Mouse (Mus musculus): ENCODE results near the gene Gm32742. TPM values are rescaled to one million over a fixed set of nuclear protein-coding genes. Genes with fewer than 3 reads are reported as not detected.

The Gm32742 gene
- not detected in 2 replicates for polyA plus RNA-seq (2014; fragmentation: Nextera tagmentation; extraction: Ambion mirVana)

GRCm38 (mm10) chr9:51165312-51166180 lies at the start of gene Gm32742:
Gene Gm32742, minus strand, starts transcription at chr9:51165517.
- H3K9me3 ChIP-seq (replicated peaks; ENCODE audit: control insufficient read depth, low read length) = no peaks in the 10 kb centered on the region
- DNase-seq (ENCODE audit: low spot score) = no peak
- H3K9ac ChIP-seq (replicated peaks; ENCODE audit: low read length) = no peak within 1 kb of the TSS
- ATAC-seq (replicated peaks; ENCODE audit: insufficient number of reproducible peaks, low FRiP score, low TSS enrichment, low read depth) = no peak
- WGBS = 40% methylated on average over 6 of the region's 6 CpGs
- 0 out of 2 replicates have a peak, but pooled peaks cover under 1% of the 10 kb centered on the region for H3K27me3 ChIP-seq (ENCODE audit: control insufficient read depth, insufficient read depth, low read length)
- no peaks in the 10 kb centered on the region for H3K36me3 ChIP-seq (replicated peaks; ENCODE audit: control insufficient read depth, insufficient read depth, low read depth, low read length)
- H3K4me3 ChIP-seq (ENCODE audit: low read depth, low read length) = no peak within 1 kb of the TSS
- no peak within 1 kb of the TSS for H3K4me2 ChIP-seq (ENCODE audit: low read depth, low read length)
- no peak within 1 kb of the TSS for H3K27ac ChIP-seq (replicated peaks; ENCODE audit: low read depth, low read length)
- H3K4me1 ChIP-seq (ENCODE audit: control insufficient read depth, insufficient read depth, low read length) = no peaks in the 10 kb centered on the region

DNA sequence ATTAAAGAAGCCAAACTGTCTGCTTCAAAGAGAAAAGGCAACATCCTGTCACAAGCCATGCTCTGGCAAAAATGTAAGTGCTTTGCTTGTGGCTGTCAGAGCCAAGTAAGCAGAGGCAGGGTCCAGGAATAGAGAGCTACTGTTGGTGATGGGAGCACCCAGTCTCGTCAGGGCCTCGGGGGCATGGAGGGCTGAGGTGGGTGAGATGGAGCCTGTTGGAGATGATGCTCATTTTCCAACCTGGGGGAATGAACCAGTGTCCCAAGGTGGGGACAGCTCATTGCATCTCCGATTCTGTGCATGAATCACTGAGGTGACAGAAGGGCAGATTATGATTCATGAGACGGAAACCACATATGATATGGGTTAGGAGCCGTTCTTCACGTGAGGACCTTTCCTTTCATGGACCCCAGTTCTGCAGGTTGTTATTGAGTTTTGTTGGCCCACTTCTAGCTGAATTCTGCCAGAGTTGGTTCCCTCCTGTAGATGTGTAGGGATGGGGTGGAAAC lies 48.5 kb upstream of the Gm32742 start:
- ATAC-seq (replicated peaks; ENCODE audit: insufficient number of reproducible peaks, low FRiP score, low TSS enrichment, low read depth) = no peak
- WGBS = 86% methylated on average over 6 of the region's 6 CpGs
- H3K4me2 ChIP-seq (ENCODE audit: low read depth, low read length) = no peak overlapping the region

GRCm38 (mm10) chr9:51213023-51213728 lies 47.9 kb upstream of the Gm32742 start, which contains the start of gene Pou2af1:
Gene Pou2af1, plus strand, starts transcription at chr9:51213708.
- no peak within 1 kb of the TSS for H3K27ac ChIP-seq (replicated peaks; ENCODE audit: low read depth, low read length)
- WGBS = 82% methylated on average over 20 of the region's 20 CpGs
- H3K9me3 ChIP-seq (replicated peaks; ENCODE audit: control insufficient read depth, low read length) = no peaks in the 10 kb centered on the region
- ATAC-seq (replicated peaks; ENCODE audit: insufficient number of reproducible peaks, low FRiP score, low TSS enrichment, low read depth) (no peak), DNase-seq (ENCODE audit: low spot score) (no peak)
- no peaks in the 10 kb centered on the region for H3K27me3 ChIP-seq (ENCODE audit: control insufficient read depth, insufficient read depth, low read length)
- no peak within 1 kb of the TSS for H3K4me2 ChIP-seq (ENCODE audit: low read depth, low read length)
- H3K9ac ChIP-seq (replicated peaks; ENCODE audit: low read length) = no peak within 1 kb of the TSS
- no peak within 1 kb of the TSS for H3K4me3 ChIP-seq (ENCODE audit: low read depth, low read length)
- no peaks in the 10 kb centered on the region for H3K4me1 ChIP-seq (ENCODE audit: control insufficient read depth, insufficient read depth, low read length)
- no peaks in the 10 kb centered on the region for H3K36me3 ChIP-seq (replicated peaks; ENCODE audit: control insufficient read depth, insufficient read depth, low read depth, low read length)

More for the DNA sequence above, 48.5 kb upstream of the Gm32742 start:
- no peaks in the 10 kb centered on the region for H3K9me3 ChIP-seq (replicated peaks; ENCODE audit: control insufficient read depth, low read length)
- no peak overlapping the region for H3K27ac ChIP-seq (replicated peaks; ENCODE audit: low read depth, low read length)
- DNase-seq (ENCODE audit: low spot score) = no peak
- H3K36me3 ChIP-seq (replicated peaks; ENCODE audit: control insufficient read depth, insufficient read depth, low read depth, low read length) = no peaks in the 10 kb centered on the region
- H3K4me1 ChIP-seq (ENCODE audit: control insufficient read depth, insufficient read depth, low read length) = no peaks in the 10 kb centered on the region
- no peak overlapping the region for H3K9ac ChIP-seq (replicated peaks; ENCODE audit: low read length)
- no peak overlapping the region for H3K4me3 ChIP-seq (ENCODE audit: low read depth, low read length)
- H3K27me3 ChIP-seq (ENCODE audit: control insufficient read depth, insufficient read depth, low read length) = no peaks in the 10 kb centered on the region

DNA sequence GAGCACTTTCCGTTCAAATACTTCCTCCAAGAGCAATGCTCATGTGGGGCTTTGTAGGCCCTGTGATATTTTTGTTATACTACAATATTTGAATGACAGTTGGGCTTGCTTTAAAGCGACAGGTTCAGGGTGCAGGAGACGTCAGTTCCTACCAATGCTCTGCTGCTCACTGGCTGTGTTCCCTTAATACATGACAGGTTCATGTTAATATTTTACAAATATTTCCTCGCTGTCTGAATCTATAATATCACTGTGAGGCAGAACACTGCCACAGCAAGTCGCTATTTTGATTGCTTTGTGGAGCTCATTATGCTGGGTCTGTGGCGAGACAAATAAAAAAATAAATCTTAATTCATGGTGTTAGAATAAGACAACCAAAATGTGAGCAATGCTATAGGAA lies 45.9 kb upstream of the Gm32742 start:
- Histone ChIP-seq H3K9me3 (replicated peaks; ENCODE audit: control insufficient read depth, low read length) (no peaks in the 10 kb centered on the region), H3K27me3 (ENCODE audit: control insufficient read depth, insufficient read depth, low read length) (no peaks in the 10 kb centered on the region), H3K4me1 (ENCODE audit: control insufficient read depth, insufficient read depth, low read length) (no peaks in the 10 kb centered on the region), H3K9ac (replicated peaks; ENCODE audit: low read length) (no peak overlapping the region), H3K36me3 (replicated peaks; ENCODE audit: control insufficient read depth, insufficient read depth, low read depth, low read length) (no peaks in the 10 kb centered on the region), H3K4me2 (ENCODE audit: low read depth, low read length) (no peak overlapping the region), H3K27ac (replicated peaks; ENCODE audit: low read depth, low read length) (no peak overlapping the region), H3K4me3 (ENCODE audit: low read depth, low read length) (no peak overlapping the region)
- ATAC-seq (replicated peaks; ENCODE audit: insufficient number of reproducible peaks, low FRiP score, low TSS enrichment, low read depth) = no peak
- no peak for DNase-seq (ENCODE audit: low spot score)
- 76% methylated on average over 6 of the region's 6 CpGs for WGBS

DNA sequence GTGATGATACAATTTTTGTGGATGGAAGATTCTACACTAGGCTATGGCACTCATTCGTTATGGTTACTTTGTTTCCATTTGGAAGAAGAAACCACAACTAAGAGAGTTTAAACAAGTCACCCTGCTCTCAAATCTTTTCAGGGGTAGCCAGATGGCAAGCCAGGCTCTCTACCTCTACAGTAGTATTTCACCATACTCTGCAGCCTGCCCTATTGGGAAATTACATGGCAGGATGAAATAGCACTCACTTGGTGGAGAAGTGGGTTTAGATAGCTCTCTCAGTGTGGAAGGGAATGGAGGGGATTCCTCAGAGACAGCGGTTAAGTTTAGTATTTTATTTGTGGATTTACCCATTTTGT lies 43.6 kb upstream of the Gm32742 start:
- ATAC-seq (replicated peaks; ENCODE audit: insufficient number of reproducible peaks, low FRiP score, low TSS enrichment, low read depth) (no peak), DNase-seq (ENCODE audit: low spot score) (no peak)
- no peaks in the 10 kb centered on the region for H3K27me3 ChIP-seq (ENCODE audit: control insufficient read depth, insufficient read depth, low read length)
- no peak overlapping the region for H3K4me3 ChIP-seq (ENCODE audit: low read depth, low read length)
- H3K4me1 ChIP-seq (ENCODE audit: control insufficient read depth, insufficient read depth, low read length) = no peaks in the 10 kb centered on the region
- no peak overlapping the region for H3K27ac ChIP-seq (replicated peaks; ENCODE audit: low read depth, low read length)
- no peaks in the 10 kb centered on the region for H3K9me3 ChIP-seq (replicated peaks; ENCODE audit: control insufficient read depth, low read length)
- 91% methylated on average over 2 of the region's 2 CpGs for WGBS
- no peak overlapping the region for H3K4me2 ChIP-seq (ENCODE audit: low read depth, low read length)
- H3K36me3 ChIP-seq (replicated peaks; ENCODE audit: control insufficient read depth, insufficient read depth, low read depth, low read length) = no peaks in the 10 kb centered on the region
- H3K9ac ChIP-seq (replicated peaks; ENCODE audit: low read length) = no peak overlapping the region

DNA sequence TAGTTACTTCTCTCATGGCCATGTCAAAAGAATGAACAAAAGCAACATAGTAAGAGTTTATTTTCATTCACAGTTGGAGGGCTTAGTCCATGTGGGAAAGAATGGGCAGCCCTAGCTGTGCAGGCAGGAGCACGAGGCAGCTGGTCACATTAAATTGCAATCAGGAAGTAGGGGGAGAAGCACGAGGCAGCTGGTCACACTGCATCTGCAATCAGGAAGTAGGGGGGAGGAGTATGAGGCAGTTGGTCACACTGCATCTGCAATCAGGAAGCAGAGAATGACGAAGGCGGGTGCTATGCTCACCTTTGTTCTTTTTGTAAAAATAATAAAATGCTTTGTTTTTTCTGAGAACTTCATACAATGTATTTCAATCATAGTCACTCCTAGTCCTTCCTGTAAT lies 29.5 kb upstream of the Gm32742 start:
- Histone ChIP-seq H3K9ac (replicated peaks; ENCODE audit: low read length) (no peak overlapping the region), H3K36me3 (replicated peaks; ENCODE audit: control insufficient read depth, insufficient read depth, low read depth, low read length) (no peaks in the 10 kb centered on the region), H3K4me3 (ENCODE audit: low read depth, low read length) (no peak overlapping the region), H3K4me1 (ENCODE audit: control insufficient read depth, insufficient read depth, low read length) (no peaks in the 10 kb centered on the region), H3K4me2 (ENCODE audit: low read depth, low read length) (no peak overlapping the region), H3K27ac (replicated peaks; ENCODE audit: low read depth, low read length) (no peak overlapping the region), H3K9me3 (replicated peaks; ENCODE audit: control insufficient read depth, low read length) (no peaks in the 10 kb centered on the region), H3K27me3 (ENCODE audit: control insufficient read depth, insufficient read depth, low read length) (no peaks in the 10 kb centered on the region)
- WGBS = 72% methylated on average over 4 of the region's 4 CpGs
- no peak for DNase-seq (ENCODE audit: low spot score)
- ATAC-seq (replicated peaks; ENCODE audit: insufficient number of reproducible peaks, low FRiP score, low TSS enrichment, low read depth) = no peak

- no peak for ATAC-seq (replicated peaks; ENCODE audit: insufficient number of reproducible peaks, low FRiP score, low TSS enrichment, low read depth)
- Histone ChIP-seq H3K4me3 (ENCODE audit: low read depth, low read length) (no peak overlapping the region), H3K4me2 (ENCODE audit: low read depth, low read length) (no peak overlapping the region), H3K9me3 (replicated peaks; ENCODE audit: control insufficient read depth, low read length) (no peaks in the 10 kb centered on the region), H3K4me1 (ENCODE audit: control insufficient read depth, insufficient read depth, low read length) (no peaks in the 10 kb centered on the region), H3K27me3 (ENCODE audit: control insufficient read depth, insufficient read depth, low read length) (no peaks in the 10 kb centered on the region), H3K27ac (replicated peaks; ENCODE audit: low read depth, low read length) (no peak overlapping the region), H3K36me3 (replicated peaks; ENCODE audit: control insufficient read depth, insufficient read depth, low read depth, low read length) (no peaks in the 10 kb centered on the region), H3K9ac (replicated peaks; ENCODE audit: low read length) (no peak overlapping the region)
- 87% methylated on average over 3 of the region's 3 CpGs for WGBS
- DNase-seq (ENCODE audit: low spot score) = no peak
These were observed 25.3 kb upstream of the Gm32742 start for GRCm38 (mm10) chr9:51190655-51191054.

GRCm38 (mm10) chr9:51185871-51186270 lies 20.6 kb upstream of the Gm32742 start:
- no peak overlapping the region for H3K9ac ChIP-seq (replicated peaks; ENCODE audit: low read length)
- H3K4me2 ChIP-seq (ENCODE audit: low read depth, low read length) = no peak overlapping the region
- no peaks in the 10 kb centered on the region for H3K27me3 ChIP-seq (ENCODE audit: control insufficient read depth, insufficient read depth, low read length)
- ATAC-seq (replicated peaks; ENCODE audit: insufficient number of reproducible peaks, low FRiP score, low TSS enrichment, low read depth) (no peak), DNase-seq (ENCODE audit: low spot score) (no peak)
- H3K9me3 ChIP-seq (replicated peaks; ENCODE audit: control insufficient read depth, low read length) = no peaks in the 10 kb centered on the region
- H3K4me3 ChIP-seq (ENCODE audit: low read depth, low read length) = no peak overlapping the region
- no peaks in the 10 kb centered on the region for H3K36me3 ChIP-seq (replicated peaks; ENCODE audit: control insufficient read depth, insufficient read depth, low read depth, low read length)
- 80% methylated on average over 5 of the region's 5 CpGs for WGBS
- H3K4me1 ChIP-seq (ENCODE audit: control insufficient read depth, insufficient read depth, low read length) = no peaks in the 10 kb centered on the region
- H3K27ac ChIP-seq (replicated peaks; ENCODE audit: low read depth, low read length) = no peak overlapping the region

Data from embryonic facial prominence, embryonic 11.5 days (tissue).